Mouse (Mus musculus): Measurements from ENCODE around the gene Slc35e3. TPM values are rescaled to one million over a fixed set of nuclear protein-coding genes. Genes with fewer than 3 reads are reported as not detected.
"Not testable (repeated sequence)": the region's sequence is repeated elsewhere in the genome, so short reads cannot be mapped to it uniquely, and the experiment has no call there.

The Slc35e3 gene
- polyA plus RNA-seq, 1 experiment: 19.7 TPM

DNA sequence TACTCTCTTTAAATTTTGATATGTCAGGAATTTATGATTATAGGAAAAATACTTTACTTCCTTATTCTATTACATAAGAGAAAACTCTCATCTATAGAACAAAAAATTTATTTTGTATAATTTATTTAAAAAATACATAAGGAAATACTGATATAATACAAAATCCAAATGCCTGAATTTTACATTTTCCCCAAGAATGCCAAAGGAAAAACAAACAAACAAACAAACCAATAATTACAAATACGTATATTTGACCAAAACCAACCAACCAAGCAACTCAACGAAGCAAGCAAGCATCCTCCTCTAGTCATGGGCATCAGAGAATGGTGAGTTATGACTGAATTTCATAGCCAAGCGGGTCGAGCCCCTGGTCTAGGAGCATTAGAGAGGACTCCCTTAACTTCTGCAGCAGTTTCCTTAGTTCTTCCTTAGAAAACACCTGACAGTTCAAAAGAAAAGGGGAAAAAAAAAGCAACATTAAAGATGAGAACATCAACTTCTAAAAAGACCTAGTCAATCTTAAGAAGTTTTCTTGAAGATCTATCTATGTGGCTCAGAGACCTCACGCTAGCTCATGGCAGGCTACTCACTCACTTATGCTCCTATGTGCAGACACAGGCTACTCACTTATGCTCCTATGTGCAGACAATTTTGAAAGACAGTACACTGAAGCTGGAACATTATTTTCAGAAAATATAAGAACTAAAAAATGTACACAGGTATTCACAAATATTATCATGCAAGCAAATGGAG is 4.5 kb upstream of the Slc35e3 start:
- H3K4me3 ChIP-seq (ENCODE audit: low read depth, low read length): no peak overlapping the region
- peaks cover 29% of the 10 kb centered on the region for H3K36me3 ChIP-seq (ENCODE audit: control insufficient read depth, insufficient read depth, low read length, poor library complexity, severe bottlenecking)
- H3K9ac ChIP-seq (ENCODE audit: low read depth, poor library complexity, severe bottlenecking): no peak overlapping the region
- no peaks in the 10 kb centered on the region for H3K4me1 ChIP-seq (ENCODE audit: control insufficient read depth, insufficient read depth, low read length)
- TF ChIP-seq CTCF (IDR thresholded peaks at IDR 0.05; ENCODE audit: low read depth, low read length) (no peak), POLR2A (IDR thresholded peaks at IDR 0.05; ENCODE audit: insufficient read depth, low read length) (no peak), EP300 (IDR thresholded peaks at IDR 0.05; ENCODE audit: insufficient read depth, low read depth, low read length) (no peak)
- peaks cover 26% of the 10 kb centered on the region for H3K9me3 ChIP-seq (replicated peaks; ENCODE audit: control insufficient read depth, insufficient read depth, low read length, poor library complexity, severe bottlenecking)
- no peaks in the 10 kb centered on the region for H3K27me3 ChIP-seq (ENCODE audit: control insufficient read depth, insufficient read depth, low read length, poor library complexity, severe bottlenecking)
- H3K27ac ChIP-seq (ENCODE audit: insufficient read depth, low read length): no peak overlapping the region

DNA sequence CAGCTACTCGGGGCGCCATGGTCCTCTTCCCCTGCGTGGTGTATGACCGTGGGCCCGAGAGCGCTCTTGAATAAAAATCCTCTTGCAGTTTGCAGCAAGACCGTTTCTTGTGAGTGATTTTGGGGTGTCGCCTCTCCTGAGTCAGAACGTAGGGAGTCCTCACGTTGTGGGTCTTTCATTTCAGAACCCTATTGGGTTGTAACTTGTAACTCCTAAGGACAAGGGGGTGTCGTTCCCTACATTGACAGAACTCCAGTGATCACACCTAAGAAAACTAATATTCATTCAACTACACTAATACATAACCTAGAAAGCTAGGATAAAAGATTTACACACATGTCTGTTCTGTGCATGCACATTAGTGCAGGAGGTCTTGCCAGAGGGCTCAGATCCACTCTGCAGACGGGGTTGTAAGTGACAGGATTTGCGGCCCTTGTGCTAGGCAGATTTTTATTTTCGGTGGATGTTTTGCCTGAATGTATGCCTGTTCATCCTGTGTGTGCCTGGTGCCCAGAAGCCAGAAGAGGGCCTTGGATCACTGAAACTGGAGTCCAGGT is 3.7 kb upstream of the Slc35e3 start:
- Histone ChIP-seq H3K4me1 (ENCODE audit: control insufficient read depth, insufficient read depth, low read length) (no peaks in the 10 kb centered on the region), H3K9ac (ENCODE audit: low read depth, poor library complexity, severe bottlenecking) (no peak overlapping the region), H3K36me3 (ENCODE audit: control insufficient read depth, insufficient read depth, low read length, poor library complexity, severe bottlenecking) (peaks cover 28% of the 10 kb centered on the region), H3K4me3 (ENCODE audit: low read depth, low read length) (no peak overlapping the region), H3K27ac (ENCODE audit: insufficient read depth, low read length) (no peak overlapping the region), H3K9me3 (replicated peaks; ENCODE audit: control insufficient read depth, insufficient read depth, low read length, poor library complexity, severe bottlenecking) (peaks cover 26% of the 10 kb centered on the region), H3K27me3 (ENCODE audit: control insufficient read depth, insufficient read depth, low read length, poor library complexity, severe bottlenecking) (no peaks in the 10 kb centered on the region)
- no peak for TF ChIP-seq EP300 (IDR thresholded peaks at IDR 0.05; ENCODE audit: insufficient read depth, low read depth, low read length)
- no peak for TF ChIP-seq POLR2A (IDR thresholded peaks at IDR 0.05; ENCODE audit: insufficient read depth, low read length)
- no peak for TF ChIP-seq CTCF (IDR thresholded peaks at IDR 0.05; ENCODE audit: low read depth, low read length)

DNA sequence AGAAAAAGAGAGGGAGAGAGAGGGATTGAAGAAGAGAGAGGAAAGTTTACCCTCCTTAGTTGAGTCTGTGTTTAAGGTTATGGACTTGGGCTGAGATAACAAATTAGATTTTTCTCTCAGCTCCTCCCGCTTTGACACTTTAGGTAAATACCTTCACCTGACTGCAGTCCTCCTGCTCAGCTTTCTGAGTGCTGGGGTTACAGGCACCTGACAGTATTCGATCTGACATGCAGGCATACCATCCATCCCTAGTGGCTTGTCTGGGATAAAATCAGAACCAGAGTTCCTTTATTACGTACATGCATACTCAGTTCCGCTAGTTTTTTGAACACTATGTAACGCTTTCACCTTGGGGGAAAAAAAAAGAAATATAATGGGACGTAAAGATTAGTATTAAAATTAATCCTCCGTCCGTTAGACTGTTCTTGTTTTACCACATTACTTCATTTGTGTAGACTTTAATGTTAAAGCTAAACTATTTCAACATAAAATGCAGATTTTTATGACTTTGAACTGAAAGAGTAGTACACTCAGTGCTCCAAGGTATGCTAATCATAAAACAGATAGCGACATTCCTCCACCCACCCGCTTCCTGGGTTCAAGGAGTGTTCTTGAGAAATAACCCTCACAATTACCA is 3.0 kb upstream of the Slc35e3 start:
- H3K4me1 ChIP-seq (ENCODE audit: control insufficient read depth, insufficient read depth, low read length): no peaks in the 10 kb centered on the region
- H3K9me3 ChIP-seq (replicated peaks; ENCODE audit: control insufficient read depth, insufficient read depth, low read length, poor library complexity, severe bottlenecking): peaks cover 26% of the 10 kb centered on the region
- H3K4me3 ChIP-seq (ENCODE audit: low read depth, low read length): no peak overlapping the region
- H3K9ac ChIP-seq (ENCODE audit: low read depth, poor library complexity, severe bottlenecking): no peak overlapping the region
- TF ChIP-seq POLR2A (IDR thresholded peaks at IDR 0.05; ENCODE audit: insufficient read depth, low read length) (no peak), EP300 (IDR thresholded peaks at IDR 0.05; ENCODE audit: insufficient read depth, low read depth, low read length) (no peak), CTCF (IDR thresholded peaks at IDR 0.05; ENCODE audit: low read depth, low read length) (no peak)
- H3K27ac ChIP-seq (ENCODE audit: insufficient read depth, low read length): no peak overlapping the region
- H3K36me3 ChIP-seq (ENCODE audit: control insufficient read depth, insufficient read depth, low read length, poor library complexity, severe bottlenecking): peaks cover 30% of the 10 kb centered on the region
- no peaks in the 10 kb centered on the region for H3K27me3 ChIP-seq (ENCODE audit: control insufficient read depth, insufficient read depth, low read length, poor library complexity, severe bottlenecking)

DNA sequence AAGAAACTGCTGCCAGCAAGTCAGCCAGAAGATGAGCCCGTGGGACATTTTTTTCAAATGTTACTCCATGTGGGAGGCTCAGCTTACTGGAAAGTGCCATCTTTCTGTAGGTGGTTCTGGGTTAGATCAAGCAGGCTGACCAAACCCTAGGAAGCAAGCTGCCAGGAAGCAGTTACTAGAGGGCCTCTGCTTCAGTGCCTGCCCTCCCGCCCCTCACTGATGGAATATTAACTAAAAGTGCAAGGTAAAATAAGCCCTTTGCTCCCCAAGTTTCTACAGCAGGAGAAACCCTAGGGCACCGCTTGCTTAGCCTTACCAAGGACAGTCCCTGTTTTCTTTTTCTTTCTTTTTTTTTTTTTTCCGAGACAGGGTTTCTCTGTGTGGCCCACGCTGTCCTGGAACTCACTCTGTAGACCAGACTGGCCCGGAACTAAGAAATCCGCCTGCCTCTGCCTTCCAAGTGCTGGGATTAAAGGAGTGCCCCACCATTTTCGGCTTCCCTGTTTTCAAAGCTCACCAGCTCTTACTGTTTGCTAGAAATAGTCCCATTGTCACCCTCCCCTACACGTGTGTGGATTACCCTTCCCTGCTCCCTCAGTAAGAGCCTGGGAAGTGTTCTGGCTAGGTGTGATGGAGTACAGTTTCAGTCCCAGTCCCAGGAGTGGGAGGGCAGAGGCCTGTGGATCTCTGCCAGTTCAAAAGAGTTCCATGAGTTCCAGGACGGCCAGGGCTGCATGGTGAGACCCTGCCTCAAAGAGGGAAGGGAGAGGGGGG is 2.3 kb upstream of the Slc35e3 start:
- peaks cover 26% of the 10 kb centered on the region for H3K9me3 ChIP-seq (replicated peaks; ENCODE audit: control insufficient read depth, insufficient read depth, low read length, poor library complexity, severe bottlenecking)
- no peak overlapping the region for H3K4me3 ChIP-seq (ENCODE audit: low read depth, low read length)
- H3K36me3 ChIP-seq (ENCODE audit: control insufficient read depth, insufficient read depth, low read length, poor library complexity, severe bottlenecking): peaks cover 34% of the 10 kb centered on the region
- no peak overlapping the region for H3K27ac ChIP-seq (ENCODE audit: insufficient read depth, low read length)
- H3K27me3 ChIP-seq (ENCODE audit: control insufficient read depth, insufficient read depth, low read length, poor library complexity, severe bottlenecking): no peaks in the 10 kb centered on the region
- no peak overlapping the region for H3K9ac ChIP-seq (ENCODE audit: low read depth, poor library complexity, severe bottlenecking)
- no peak for TF ChIP-seq EP300 (IDR thresholded peaks at IDR 0.05; ENCODE audit: insufficient read depth, low read depth, low read length)
- no peak for TF ChIP-seq CTCF (IDR thresholded peaks at IDR 0.05; ENCODE audit: low read depth, low read length)
- TF ChIP-seq POLR2A (IDR thresholded peaks at IDR 0.05; ENCODE audit: insufficient read depth, low read length): no peak
- H3K4me1 ChIP-seq (ENCODE audit: control insufficient read depth, insufficient read depth, low read length): no peaks in the 10 kb centered on the region

DNA sequence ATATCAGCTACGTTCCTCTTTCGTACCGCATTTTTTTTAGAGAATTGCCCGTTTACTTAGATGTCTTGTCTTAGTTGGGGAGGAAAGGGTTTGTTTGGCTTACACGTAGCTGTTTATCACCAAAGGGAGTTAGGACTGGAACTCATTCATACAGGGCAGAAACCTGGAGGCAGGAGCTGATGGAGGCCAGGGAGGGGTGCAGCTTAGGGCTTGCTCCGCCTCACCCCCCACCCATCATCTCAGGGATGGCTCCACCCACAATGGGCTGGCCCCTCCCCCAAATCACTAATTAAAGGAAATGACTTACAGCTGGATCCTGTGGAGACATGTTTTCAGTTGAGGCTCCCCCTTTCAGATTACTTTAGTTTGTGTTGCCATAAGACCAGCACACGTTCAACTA is 1.5 kb upstream of the Slc35e3 start:
- H3K27ac ChIP-seq (ENCODE audit: insufficient read depth, low read length): no peak overlapping the region
- H3K9ac ChIP-seq (ENCODE audit: low read depth, poor library complexity, severe bottlenecking): no peak overlapping the region
- no peaks in the 10 kb centered on the region for H3K27me3 ChIP-seq (ENCODE audit: control insufficient read depth, insufficient read depth, low read length, poor library complexity, severe bottlenecking)
- H3K4me1 ChIP-seq (ENCODE audit: control insufficient read depth, insufficient read depth, low read length): no peaks in the 10 kb centered on the region
- H3K4me3 ChIP-seq (ENCODE audit: low read depth, low read length): no peak overlapping the region
- H3K36me3 ChIP-seq (ENCODE audit: control insufficient read depth, insufficient read depth, low read length, poor library complexity, severe bottlenecking): peaks cover 30% of the 10 kb centered on the region
- TF ChIP-seq POLR2A (IDR thresholded peaks at IDR 0.05; ENCODE audit: insufficient read depth, low read length) (no peak), EP300 (IDR thresholded peaks at IDR 0.05; ENCODE audit: insufficient read depth, low read depth, low read length) (no peak), CTCF (IDR thresholded peaks at IDR 0.05; ENCODE audit: low read depth, low read length) (no peak)
- peaks cover 26% of the 10 kb centered on the region for H3K9me3 ChIP-seq (replicated peaks; ENCODE audit: control insufficient read depth, insufficient read depth, low read length, poor library complexity, severe bottlenecking)

DNA sequence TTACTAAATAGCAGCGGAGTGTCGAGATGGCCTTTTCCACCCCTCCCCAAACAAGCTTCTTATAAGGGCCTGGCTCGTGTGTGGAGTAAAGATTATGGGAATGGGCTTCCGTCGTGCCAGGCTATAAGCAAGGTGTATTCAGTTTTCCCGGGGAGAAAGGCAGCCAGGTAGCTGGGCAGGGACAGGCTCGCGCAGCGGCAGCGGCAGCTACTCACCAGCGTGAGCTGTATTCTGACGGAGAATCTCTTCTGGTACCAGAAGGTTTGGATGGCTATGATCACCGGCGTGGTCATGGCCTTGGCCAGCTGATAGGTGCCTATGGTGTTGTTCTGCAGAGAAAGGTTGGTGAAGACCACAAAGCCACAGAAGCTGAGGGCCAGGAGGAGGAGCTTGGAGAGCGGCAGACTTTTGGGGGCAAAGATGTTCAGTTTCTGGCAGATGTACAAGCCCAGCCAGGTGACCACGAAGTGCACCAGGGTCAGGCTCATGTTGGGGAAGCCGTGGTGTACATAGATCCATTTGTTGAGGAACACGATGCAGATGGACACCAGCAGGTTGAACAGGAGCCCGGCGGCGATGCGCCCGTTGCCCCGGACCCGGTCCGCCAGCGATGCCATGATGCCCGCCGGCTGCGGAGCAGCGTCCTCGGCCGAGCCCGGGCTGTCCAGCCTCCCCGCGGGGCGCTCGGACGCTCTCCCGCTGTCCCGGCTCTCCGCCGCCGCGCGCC is 432 bp downstream of the Slc35e3 start:
- Histone ChIP-seq H3K9me3 (replicated peaks; ENCODE audit: control insufficient read depth, insufficient read depth, low read length, poor library complexity, severe bottlenecking) (peaks cover 18% of the 10 kb centered on the region), H3K4me3 (ENCODE audit: low read depth, low read length) (peak overlapping the region; percentile 96), H3K36me3 (ENCODE audit: control insufficient read depth, insufficient read depth, low read length, poor library complexity, severe bottlenecking) (peaks cover 17% of the 10 kb centered on the region), H3K9ac (ENCODE audit: low read depth, poor library complexity, severe bottlenecking) (peak overlapping the region; percentile 80)
- H3K27ac ChIP-seq (ENCODE audit: insufficient read depth, low read length); H3K27me3 ChIP-seq (ENCODE audit: control insufficient read depth, insufficient read depth, low read length, poor library complexity, severe bottlenecking); H3K4me1 ChIP-seq (ENCODE audit: control insufficient read depth, insufficient read depth, low read length): not testable (repeated sequence)
